Mouse (Mus musculus): ENCODE results near the gene Crip1. TPM values are rescaled to one million over a fixed set of nuclear protein-coding genes. Genes with fewer than 3 reads are reported as not detected.
A peak's percentile ranks its signal among the peaks of the same experiment; 100 is the strongest.

Gene Crip1
- 147 and 154 TPM in 2 replicates for polyA plus RNA-seq (2015; fragmentation: Nextera tagmentation; extraction: Ambion mirVana)

DNA sequence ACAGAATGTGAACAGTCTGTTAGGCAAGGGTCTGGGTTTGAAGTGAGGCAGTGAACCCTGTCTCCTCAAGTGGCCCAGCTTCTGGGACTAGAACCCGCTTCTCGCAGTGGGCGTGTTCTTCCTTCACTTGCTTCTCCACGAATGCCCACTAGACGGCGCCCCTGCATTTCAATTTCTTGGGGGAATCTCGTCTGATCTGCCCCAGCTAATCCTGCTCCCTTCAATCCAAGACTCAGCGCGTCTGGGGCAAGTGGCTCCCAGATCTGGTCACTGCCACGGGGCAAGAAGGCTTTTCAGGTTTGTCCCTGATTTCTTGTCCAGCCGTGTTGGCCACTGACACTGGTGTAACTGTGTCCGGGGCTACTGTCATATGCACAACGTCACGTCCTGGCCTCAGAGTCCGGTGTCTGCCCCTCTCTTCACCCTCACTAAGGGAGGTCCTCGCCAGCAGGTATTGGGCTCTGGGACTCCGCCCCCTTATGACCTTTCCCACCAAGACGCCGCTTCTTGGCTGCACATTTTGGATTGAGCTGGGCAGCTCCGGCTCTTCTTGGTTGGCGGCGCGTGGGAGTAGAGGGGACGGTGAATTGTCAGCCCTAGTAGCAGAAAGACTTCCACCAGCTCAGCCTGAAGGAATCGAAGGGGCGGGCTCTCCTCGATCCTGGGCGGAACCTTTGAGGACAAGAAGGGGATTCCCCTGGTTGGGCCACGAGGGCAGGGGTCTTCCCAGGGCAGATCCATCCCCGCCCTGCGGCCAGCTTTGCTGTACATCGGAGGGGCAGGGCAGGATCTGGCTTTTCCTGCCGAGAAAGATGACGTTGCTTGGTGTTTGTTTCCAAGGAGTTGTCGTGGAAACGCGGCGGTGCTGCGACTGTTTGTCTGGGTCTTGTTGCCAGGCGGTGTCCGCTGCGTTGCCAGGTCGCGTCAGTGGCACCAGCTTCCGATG lies at the start of gene Crip1:
TSS of gene Crip1 (plus strand) at position 205 of the 946 bp plus-strand sequence.
- peaks cover 21% of the 10 kb centered on the region for H3K4me1 ChIP-seq
- no peak within 1 kb of the TSS for H3K9ac ChIP-seq
- WGBS, result 10% methylated on average over 45 of the region's 45 CpGs
- peak; percentile 13; the same call in 1 of the 2 replicates for ATAC-seq (ENCODE audit: low FRiP score, low read depth)
- peak within 1 kb of the TSS; percentile 21; the same call in 1 of the 2 replicates for H3K4me3 ChIP-seq
- H3K27ac ChIP-seq, result no peak within 1 kb of the TSS
- H3K4me2 ChIP-seq (replicated peaks), result peak within 1 kb of the TSS; percentile 50
- H3K9me3 ChIP-seq, result no peaks in the 10 kb centered on the region
- no peaks in the 10 kb centered on the region for H3K36me3 ChIP-seq
- peaks cover 96% of the 10 kb centered on the region for H3K27me3 ChIP-seq

DNA sequence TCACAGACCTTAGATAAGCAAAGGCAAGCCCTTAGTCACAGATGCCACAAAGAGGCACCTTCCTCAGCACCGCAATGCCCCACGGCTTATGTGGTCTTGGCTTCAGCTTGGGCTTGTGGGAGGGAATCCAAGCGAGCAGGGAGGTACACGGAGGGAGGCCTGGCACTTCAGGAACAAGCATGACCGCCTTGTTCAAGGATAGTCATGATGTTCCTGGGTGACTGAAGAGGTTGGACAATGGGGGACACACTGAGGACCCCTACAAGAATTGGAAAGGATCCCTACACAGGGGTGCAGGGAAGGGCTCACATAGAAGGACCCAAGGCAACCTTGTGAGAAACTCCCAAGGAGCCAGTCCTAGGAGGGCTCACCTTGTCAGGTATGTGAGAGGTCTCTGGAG lies 49.1 kb upstream of the Crip1 start:
- WGBS, result 86% methylated on average over 5 of the region's 5 CpGs
- no peaks in the 10 kb centered on the region for H3K9me3 ChIP-seq
- peak; percentile 4; the same call in 1 of the 2 replicates for ATAC-seq (ENCODE audit: low FRiP score, low read depth)
- H3K27me3 ChIP-seq, result no peaks in the 10 kb centered on the region
- H3K4me3 ChIP-seq, result peak overlapping the region; percentile 99
- H3K9ac ChIP-seq, result peak overlapping the region; percentile 100
- H3K4me2 ChIP-seq (replicated peaks), result peak overlapping the region; percentile 96
- peaks cover 11% of the 10 kb centered on the region; the same call in 1 of the 2 replicates for H3K36me3 ChIP-seq
- H3K4me1 ChIP-seq, result peaks cover 37% of the 10 kb centered on the region
- no peak overlapping the region for H3K27ac ChIP-seq

DNA sequence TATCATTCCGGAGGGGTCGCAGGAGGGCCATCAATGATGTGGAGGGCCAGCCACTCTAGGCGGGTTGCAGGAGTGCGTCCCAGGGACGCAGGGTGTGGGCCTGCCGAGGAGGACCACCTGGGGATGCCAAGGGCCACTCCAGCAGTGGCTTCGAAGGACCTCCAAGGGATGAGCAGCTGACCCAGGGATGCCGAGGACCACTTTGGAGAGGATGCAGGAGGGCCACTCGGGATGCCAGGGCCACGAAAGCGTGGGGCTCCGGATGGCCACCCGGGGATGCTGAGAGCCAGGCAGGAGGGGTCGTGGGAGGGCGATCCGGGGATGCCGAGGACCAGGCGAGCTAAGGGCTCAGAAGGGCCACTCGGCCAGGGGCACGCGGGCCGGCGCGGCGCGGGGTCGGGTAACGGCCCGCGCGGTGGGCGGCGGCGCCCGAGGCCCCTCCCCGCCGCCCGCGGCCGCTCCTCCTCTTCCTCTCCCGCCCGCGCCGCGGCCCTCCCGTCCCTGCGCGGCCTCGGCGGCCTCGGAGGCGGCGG lies 48.3 kb upstream of the Crip1 start, which contains the start of gene Mta1:
TSS of gene Mta1 (plus strand) at position 530 of the 533 bp plus-strand sequence.
- Histone ChIP-seq H3K4me3 (peak within 1 kb of the TSS; percentile 99), H3K4me2 (replicated peaks) (peak within 1 kb of the TSS; percentile 96), H3K27me3 (no peaks in the 10 kb centered on the region), H3K4me1 (peaks cover 43% of the 10 kb centered on the region), H3K9ac (peak within 1 kb of the TSS; percentile 100), H3K27ac (peak within 1 kb of the TSS; percentile 79), H3K9me3 (no peaks in the 10 kb centered on the region), H3K36me3 (peaks cover 11% of the 10 kb centered on the region; the same call in 1 of the 2 replicates)
- 1% methylated on average over 27 of the region's 53 CpGs for WGBS
- ATAC-seq (ENCODE audit: low FRiP score, low read depth), result peak; percentile 83

DNA sequence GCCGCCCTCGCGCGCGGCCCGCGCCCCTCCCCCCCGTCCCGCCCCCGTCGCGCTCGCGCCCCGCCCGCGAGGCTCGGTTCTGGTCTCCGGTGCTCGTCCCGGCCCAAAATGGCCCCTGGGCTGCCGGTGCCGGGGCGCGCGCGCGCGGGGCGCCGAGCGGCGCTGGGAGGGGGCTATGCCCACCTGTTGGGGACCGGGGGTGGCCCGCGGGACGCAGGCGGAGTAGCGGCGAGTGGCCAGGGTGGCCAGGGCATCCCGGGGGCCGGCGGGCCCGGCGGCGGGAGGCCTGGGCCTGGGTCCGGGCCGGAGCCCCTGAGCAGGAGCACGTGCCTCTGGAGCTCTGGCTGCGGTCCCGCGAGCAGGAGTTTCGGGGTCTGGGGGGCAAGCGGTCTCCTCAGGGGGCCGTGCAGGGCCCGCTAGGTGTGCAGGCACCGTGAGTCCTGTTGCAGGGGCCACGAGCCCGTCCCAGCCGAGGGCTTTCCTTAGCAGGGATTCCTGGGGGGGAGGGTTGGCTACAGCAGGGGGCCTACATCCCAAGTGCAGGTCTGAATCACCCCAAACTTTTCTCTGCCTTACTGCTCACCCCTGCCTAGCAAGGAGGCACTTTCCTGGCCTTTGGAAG lies 47.5 kb upstream of the Crip1 start:
- H3K27me3 ChIP-seq, result no peaks in the 10 kb centered on the region
- H3K4me1 ChIP-seq, result peaks cover 45% of the 10 kb centered on the region
- peak overlapping the region; percentile 96 for H3K4me2 ChIP-seq (replicated peaks)
- peak overlapping the region; percentile 99 for H3K4me3 ChIP-seq
- H3K27ac ChIP-seq, result peak overlapping the region; percentile 79
- ATAC-seq (ENCODE audit: low FRiP score, low read depth), result no peak; the same call in 1 of the 2 replicates
- no peaks in the 10 kb centered on the region for H3K9me3 ChIP-seq
- H3K9ac ChIP-seq, result peak overlapping the region; percentile 100
- WGBS, result under 1% methylated on average over 37 of the region's 60 CpGs
- peaks cover 16% of the 10 kb centered on the region for H3K36me3 ChIP-seq

DNA sequence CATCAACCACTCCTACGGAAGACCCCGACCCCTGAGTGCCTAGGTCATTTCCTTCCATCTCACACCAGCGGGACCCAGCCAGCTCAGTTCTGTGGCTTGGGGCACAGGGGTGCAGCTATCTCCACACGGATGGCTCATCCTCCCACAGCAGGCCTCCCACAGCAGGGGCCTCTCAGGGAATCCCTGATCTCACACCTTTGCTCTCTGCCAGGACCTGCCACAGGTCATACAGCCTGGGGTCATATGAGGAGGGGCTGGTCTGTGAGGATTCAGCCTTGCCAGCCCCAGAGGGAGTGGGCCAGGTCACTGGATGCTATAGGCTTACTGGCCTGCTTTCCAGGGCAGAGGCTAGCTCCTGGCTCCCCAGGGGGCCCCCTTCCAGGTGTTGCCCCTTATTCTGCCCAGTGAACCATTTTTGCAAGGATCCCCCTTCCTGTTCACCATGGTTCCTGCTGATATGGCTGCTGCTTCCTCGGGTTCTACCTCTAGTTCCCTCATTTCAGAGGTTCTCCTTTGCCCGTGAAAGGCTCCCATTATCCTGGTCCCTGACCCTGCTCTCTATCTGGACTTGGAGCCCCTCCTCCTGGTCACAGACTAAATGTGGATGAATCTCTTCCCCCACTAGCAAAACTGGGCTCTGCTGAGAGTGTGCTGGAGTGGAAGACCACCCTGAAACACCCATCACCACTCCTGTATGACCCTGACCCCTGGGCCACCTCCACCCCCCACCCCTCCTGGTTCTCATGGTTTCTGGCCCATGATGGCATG lies 46.5 kb upstream of the Crip1 start:
- Histone ChIP-seq H3K4me3 (peak overlapping the region; percentile 99), H3K9ac (peak overlapping the region; percentile 100), H3K4me2 (replicated peaks) (peak overlapping the region; percentile 96), H3K27me3 (no peaks in the 10 kb centered on the region), H3K36me3 (peaks cover 26% of the 10 kb centered on the region), H3K9me3 (no peaks in the 10 kb centered on the region), H3K27ac (peak overlapping the region; percentile 33; the same call in 1 of the 2 replicates), H3K4me1 (peaks cover 50% of the 10 kb centered on the region)
- 26% methylated on average over 6 of the region's 6 CpGs for WGBS
- no peak for ATAC-seq (ENCODE audit: low FRiP score, low read depth)

DNA sequence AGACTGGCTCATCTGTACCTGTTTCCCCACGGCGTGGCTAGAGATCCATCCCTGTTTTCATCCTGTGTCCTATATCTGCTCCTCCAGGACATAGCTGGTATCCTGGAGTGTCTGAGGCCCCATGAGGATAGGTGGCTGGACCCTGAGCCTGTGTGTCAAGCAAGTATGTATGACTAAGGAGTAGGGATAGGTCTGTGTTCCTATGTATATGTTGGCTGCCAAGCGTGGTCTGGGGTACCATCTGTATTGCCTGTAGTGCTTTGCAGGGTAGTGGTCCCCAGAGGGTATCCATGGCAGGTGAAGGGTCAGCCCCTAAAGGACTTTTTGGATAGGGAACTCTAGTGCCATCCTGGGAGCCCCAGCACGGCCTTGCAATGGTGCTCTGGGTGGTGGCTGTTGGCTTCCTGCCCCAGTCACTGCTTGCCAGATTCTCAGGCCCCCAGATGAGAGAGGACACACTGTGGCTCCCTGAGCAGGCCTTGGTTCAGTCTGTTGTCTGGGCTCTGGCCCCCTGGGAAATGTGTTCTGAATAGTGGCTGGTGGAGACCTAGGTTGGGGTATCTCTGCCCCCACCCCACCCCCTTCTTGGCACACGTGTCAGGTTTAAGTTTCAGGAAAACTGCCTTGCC lies 45.6 kb upstream of the Crip1 start:
- H3K4me2 ChIP-seq (replicated peaks), result peak overlapping the region; percentile 96; the same call in 1 of the 2 replicates
- 82% methylated on average over 5 of the region's 5 CpGs for WGBS
- H3K36me3 ChIP-seq, result peaks cover 34% of the 10 kb centered on the region
- H3K27ac ChIP-seq, result no peak overlapping the region
- no peak for ATAC-seq (ENCODE audit: low FRiP score, low read depth)
- H3K9me3 ChIP-seq, result no peaks in the 10 kb centered on the region
- peak overlapping the region; percentile 100; the same call in 1 of the 2 replicates for H3K9ac ChIP-seq
- no peaks in the 10 kb centered on the region for H3K27me3 ChIP-seq
- H3K4me1 ChIP-seq, result peaks cover 50% of the 10 kb centered on the region
- H3K4me3 ChIP-seq, result no peak overlapping the region; the same call in 1 of the 2 replicates

DNA sequence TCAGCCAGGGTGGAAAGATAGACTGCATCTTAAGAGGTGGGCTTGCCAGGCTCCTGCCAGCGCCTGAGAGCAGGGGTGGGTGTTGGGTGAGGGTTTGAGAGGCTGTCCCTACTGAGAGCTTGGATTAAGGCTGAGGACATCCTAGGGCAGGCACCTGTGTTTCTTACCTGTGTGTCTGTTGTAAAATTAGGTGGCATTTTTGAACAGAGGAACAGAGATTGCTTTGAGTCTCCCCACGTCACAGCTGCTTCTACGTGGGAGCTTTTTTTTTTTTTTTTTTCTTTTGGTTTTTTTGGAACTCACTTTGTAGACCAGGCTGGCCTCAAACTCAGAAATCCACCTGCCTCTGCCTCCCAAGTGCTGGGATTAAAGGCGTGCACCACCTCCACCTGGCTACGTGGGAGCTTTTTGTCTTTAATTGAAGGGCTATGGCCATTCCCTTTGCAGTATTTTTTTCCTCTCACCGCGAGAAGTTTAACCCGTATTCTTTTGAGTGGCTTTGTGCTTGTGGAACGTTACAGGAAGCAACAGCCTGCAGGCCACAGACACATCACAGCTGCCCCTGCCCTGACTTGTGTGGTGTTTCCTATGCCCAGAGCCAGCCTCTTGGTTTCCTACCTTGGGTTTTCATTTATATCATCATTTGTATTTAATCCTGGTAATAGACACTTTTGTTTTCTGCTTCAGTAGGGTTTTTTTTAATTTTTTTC lies 44.7 kb upstream of the Crip1 start:
- no peak overlapping the region for H3K4me3 ChIP-seq
- H3K36me3 ChIP-seq, result peaks cover 39% of the 10 kb centered on the region
- 83% methylated on average over 9 of the region's 9 CpGs for WGBS
- H3K27ac ChIP-seq, result no peak overlapping the region
- H3K4me1 ChIP-seq, result peaks cover 54% of the 10 kb centered on the region
- no peaks in the 10 kb centered on the region for H3K27me3 ChIP-seq
- ATAC-seq (ENCODE audit: low FRiP score, low read depth), result no peak
- peaks cover 3% of the 10 kb centered on the region; the same call in 1 of the 2 replicates for H3K9me3 ChIP-seq
- H3K9ac ChIP-seq, result no peak overlapping the region
- H3K4me2 ChIP-seq (replicated peaks), result no peak overlapping the region

DNA sequence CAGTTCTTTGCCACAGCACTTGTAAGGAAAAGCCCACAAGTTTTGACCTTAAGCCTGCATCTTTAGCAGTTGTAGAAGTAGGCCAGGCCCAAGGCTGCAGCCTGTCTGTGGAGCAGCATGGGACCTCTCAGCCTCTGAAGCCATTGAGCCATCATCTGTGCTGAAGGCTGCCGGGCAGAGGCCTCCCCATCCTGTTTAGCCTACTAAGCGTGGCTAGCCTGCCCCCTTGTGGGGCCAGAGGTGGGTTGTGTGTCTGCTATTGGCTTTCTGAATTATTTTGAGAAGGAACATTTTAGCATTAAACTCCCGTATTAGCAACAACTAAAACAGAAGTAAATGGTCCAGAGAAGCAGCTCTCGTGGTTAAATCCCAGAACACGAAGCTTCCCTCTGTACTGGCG lies 43.7 kb upstream of the Crip1 start:
- no peak overlapping the region for H3K4me3 ChIP-seq
- no peak overlapping the region for H3K9ac ChIP-seq
- no peak overlapping the region for H3K27ac ChIP-seq
- no peak overlapping the region for H3K4me2 ChIP-seq (replicated peaks)
- no peak for ATAC-seq (ENCODE audit: low FRiP score, low read depth)
- peaks cover 57% of the 10 kb centered on the region for H3K4me1 ChIP-seq
- peaks cover 3% of the 10 kb centered on the region; the same call in 1 of the 2 replicates for H3K9me3 ChIP-seq
- WGBS, result 61% methylated on average over 6 of the region's 6 CpGs
- peaks cover 41% of the 10 kb centered on the region for H3K36me3 ChIP-seq
- no peaks in the 10 kb centered on the region for H3K27me3 ChIP-seq

DNA sequence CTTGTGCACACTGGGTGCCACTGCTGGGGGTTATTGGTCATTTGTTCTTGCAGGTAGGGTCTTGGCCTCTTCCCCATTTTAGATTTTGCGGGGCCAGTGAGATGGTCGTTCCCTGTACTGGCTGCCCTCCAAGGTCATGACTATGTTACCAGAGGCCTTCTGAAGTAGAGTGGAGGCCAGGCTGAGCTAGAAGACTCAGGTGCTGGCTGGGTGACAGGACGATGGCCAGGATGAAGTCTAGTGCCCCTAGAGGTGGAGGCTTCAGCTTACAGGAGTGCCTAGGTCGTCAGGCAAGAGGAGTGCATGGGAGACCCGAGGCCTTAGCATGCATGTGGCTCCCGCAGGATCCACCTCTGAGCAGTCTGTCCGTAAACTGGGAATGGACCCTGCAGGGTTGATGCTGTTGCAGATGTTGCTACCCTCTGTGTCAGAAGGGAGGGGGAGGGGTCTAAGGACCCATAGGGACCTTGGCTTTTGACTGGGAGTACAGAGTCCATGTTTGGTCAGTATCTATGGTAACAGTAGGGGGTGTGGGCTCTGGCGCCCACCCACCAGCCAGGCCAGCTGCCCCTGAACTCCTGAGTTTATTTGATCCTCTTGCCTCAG lies 42.2 kb upstream of the Crip1 start:
- ATAC-seq (ENCODE audit: low FRiP score, low read depth), result no peak
- H3K27ac ChIP-seq, result no peak overlapping the region
- H3K36me3 ChIP-seq, result peaks cover 47% of the 10 kb centered on the region
- no peak overlapping the region for H3K9ac ChIP-seq
- H3K4me3 ChIP-seq, result no peak overlapping the region
- H3K27me3 ChIP-seq, result no peaks in the 10 kb centered on the region
- WGBS, result 79% methylated on average over 8 of the region's 8 CpGs
- H3K4me1 ChIP-seq, result peaks cover 62% of the 10 kb centered on the region
- no peak overlapping the region for H3K4me2 ChIP-seq (replicated peaks)
- peaks cover 3% of the 10 kb centered on the region; the same call in 1 of the 2 replicates for H3K9me3 ChIP-seq

DNA sequence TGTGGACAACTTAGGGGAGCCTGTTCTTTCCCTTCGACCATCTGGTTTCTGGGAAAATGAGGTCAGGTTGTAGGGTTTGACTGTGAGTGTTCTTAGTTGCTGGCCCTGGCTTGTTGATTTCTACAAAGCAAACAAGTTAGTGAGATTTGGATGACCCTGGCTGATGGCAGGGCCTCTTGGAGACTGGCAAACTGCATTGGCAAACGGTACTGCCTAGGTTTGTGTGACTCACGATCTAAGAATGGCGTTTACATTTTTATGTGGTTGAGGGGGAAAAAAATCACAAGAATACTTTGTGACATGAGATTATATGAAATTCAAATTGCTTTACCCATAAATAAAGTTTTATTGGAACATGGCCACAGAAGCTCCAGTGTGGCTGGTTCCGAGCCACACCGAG lies 39.7 kb upstream of the Crip1 start:
- Histone ChIP-seq H3K4me2 (replicated peaks) (no peak overlapping the region), H3K27ac (no peak overlapping the region), H3K27me3 (no peaks in the 10 kb centered on the region), H3K9me3 (peaks cover 3% of the 10 kb centered on the region; the same call in 1 of the 2 replicates), H3K9ac (no peak overlapping the region), H3K4me1 (peaks cover 55% of the 10 kb centered on the region), H3K36me3 (peaks cover 37% of the 10 kb centered on the region), H3K4me3 (no peak overlapping the region)
- WGBS, result 78% methylated on average over 6 of the region's 6 CpGs
- no peak for ATAC-seq (ENCODE audit: low FRiP score, low read depth)

Data from limb, embryonic 13.5 days (tissue).